8 mouse cellular contexts compared by ENCODE assay signal in genomic region chr13:110018431-110018901, GRCm38 (mm10).
DNase-seq lines count a peak whose midpoint lies in the region; ATAC-seq lines count a peak whose summit lies in the region.

No protein-coding gene starts in this region.

- H3K27me3 ChIP-seq in embryonic facial prominence, embryonic 14.5 days (replicated peaks; ENCODE audit: control insufficient read depth, insufficient read depth, low read length), result no peaks in the 10 kb centered on the region; the same call in 1 of the 2 replicates
- H3K27me3 ChIP-seq in heart, embryonic 12.5 days (replicated peaks), result no peaks in the 10 kb centered on the region
- H3K27me3 ChIP-seq in kidney, embryonic 16.5 days (ENCODE audit: insufficient read depth, low read length), result peaks cover 4% of the 10 kb centered on the region; the same call in 1 of the 2 replicates

- peaks cover 8% of the 10 kb centered on the region; the same call in 1 of the 2 replicates for H3K4me1 ChIP-seq in embryonic facial prominence, embryonic 14.5 days (ENCODE audit: control insufficient read depth, insufficient read depth, low read length)
- peaks cover 14% of the 10 kb centered on the region for H3K4me1 ChIP-seq in heart, embryonic 12.5 days (replicated peaks)
- H3K4me1 ChIP-seq in kidney, embryonic 16.5 days (ENCODE audit: insufficient read depth, low read length), result peaks cover 11% of the 10 kb centered on the region

- H3K36me3 ChIP-seq in embryonic facial prominence, embryonic 14.5 days (ENCODE audit: control insufficient read depth, insufficient read depth, low read length), result no peaks in the 10 kb centered on the region
- no peaks in the 10 kb centered on the region for H3K36me3 ChIP-seq in heart, embryonic 12.5 days
- no peaks in the 10 kb centered on the region for H3K36me3 ChIP-seq in kidney, embryonic 16.5 days (ENCODE audit: insufficient read depth, low read length)

- peak overlapping the region; percentile 34 for H3K4me3 ChIP-seq in embryonic facial prominence, embryonic 14.5 days (ENCODE audit: low read depth, low read length)
- H3K4me3 ChIP-seq in heart, embryonic 12.5 days, result peak overlapping the region; percentile 42
- peak overlapping the region; percentile 40 for H3K4me3 ChIP-seq in kidney, embryonic 16.5 days (ENCODE audit: low read length)

- peak; percentile 81 for ATAC-seq in embryonic facial prominence, embryonic 14.5 days (ENCODE audit: low read depth)
- ATAC-seq in heart, embryonic 12.5 days (ENCODE audit: insufficient number of reproducible peaks, low FRiP score), result peak; percentile 47; the same call in 1 of the 2 replicates
- ATAC-seq in kidney, embryonic 16.5 days (ENCODE audit: low FRiP score, low TSS enrichment), result peak; percentile 81; the same call in 1 of the 2 replicates
- ATAC-seq in monocyte, adult 5-6 weeks (replicated peaks; ENCODE audit: insufficient number of reproducible peaks, low FRiP score, low TSS enrichment, poor library complexity, severe bottlenecking), result peak; percentile 82

- H3K9me3 ChIP-seq in embryonic facial prominence, embryonic 14.5 days (ENCODE audit: control insufficient read depth, low read length), result no peaks in the 10 kb centered on the region
- no peaks in the 10 kb centered on the region for H3K9me3 ChIP-seq in heart, embryonic 12.5 days (replicated peaks)
- no peaks in the 10 kb centered on the region for H3K9me3 ChIP-seq in kidney, embryonic 16.5 days (ENCODE audit: low read length)

- DNase-seq in 3T3-L1 (ENCODE audit: low read depth, low spot score), result peak; percentile 72
- peak; percentile 83 to 86 for DNase-seq in adrenal gland, postnatal 36 days
- DNase-seq in embryonic facial prominence, embryonic 14.5 days (ENCODE audit: low spot score), result peak; percentile 90
- DNase-seq in liver, result peak; percentile 71
- DNase-seq in spleen, postnatal 36 days (ENCODE audit: low spot score in 2 of 2), result peak; percentile 40 to 52

- WGBS in embryonic facial prominence, embryonic 14.5 days, result under 1% methylated on average over 17 of the region's 17 CpGs
- under 1% methylated on average over 17 of the region's 17 CpGs for WGBS in heart, embryonic 12.5 days
- WGBS in kidney, embryonic 16.5 days, result under 1% methylated on average over 17 of the region's 17 CpGs

- no peak overlapping the region for H3K27ac ChIP-seq in embryonic facial prominence, embryonic 14.5 days (replicated peaks; ENCODE audit: low read depth, low read length)
- no peak overlapping the region for H3K27ac ChIP-seq in heart, embryonic 12.5 days (ENCODE audit: poor library complexity, severe bottlenecking)
- no peak overlapping the region for H3K27ac ChIP-seq in kidney, embryonic 16.5 days (ENCODE audit: low read length)

- H3K9ac ChIP-seq in embryonic facial prominence, embryonic 14.5 days (ENCODE audit: low read depth, low read length), result peak overlapping the region; percentile 17
- peak overlapping the region; percentile 59; the same call in 1 of the 2 replicates for H3K9ac ChIP-seq in heart, embryonic 12.5 days
- peak overlapping the region; percentile 54 for H3K9ac ChIP-seq in kidney, embryonic 16.5 days (replicated peaks; ENCODE audit: low read length)

- H3K4me2 ChIP-seq in embryonic facial prominence, embryonic 14.5 days (ENCODE audit: low read depth, low read length), result peak overlapping the region; percentile 64
- H3K4me2 ChIP-seq in heart, embryonic 12.5 days, result peak overlapping the region; percentile 73
- peak overlapping the region; percentile 72 for H3K4me2 ChIP-seq in kidney, embryonic 16.5 days (replicated peaks; ENCODE audit: low read depth, low read length)
